In genomic region chr10:81076356-81076755, GRCm38 (mm10) we compare ENCODE assay signal across 20 mouse cellular contexts. TPM values are rescaled to one million over a fixed set of nuclear protein-coding genes. Genes with fewer than 3 reads are reported as not detected.
A peak's percentile ranks its signal among the peaks of the same experiment; 100 is the strongest.
DNase-seq lines count a peak whose midpoint lies in the region; ATAC-seq and TF ChIP-seq lines count a peak whose summit lies in the region.
"Had no signal": no experiment of that assay in that cellular context is flagged by ENCODE, and none has a peak within 500 bp of the region (broad histone marks: within the 10 kb centered on the region; RNA-seq: fewer than 3 reads in every experiment).

No protein-coding gene starts in this region.

- ATAC-seq in intestine, embryonic 15.5 days = no peak
- ATAC-seq: activated CD4-positive, CD25-positive, alpha-beta regulatory T cell, adult 4 months; forebrain, embryonic 13.5 days; forebrain, embryonic 15.5 days; forebrain, postnatal 0 days; Patski had no signal

- H3K4me1 ChIP-seq in intestine, embryonic 15.5 days (replicated peaks) = 0 out of 2 replicates have a peak, but pooled peaks cover 12% of the 10 kb centered on the region

- intact Hi-C loops in gastrocnemius, adult 2 months (cut with DNase I) = no loop called here

- H3K9me3 ChIP-seq in intestine, embryonic 15.5 days = no peaks in the 10 kb centered on the region
- H3K9me3 ChIP-seq: forebrain, embryonic 13.5 days; forebrain, embryonic 15.5 days had no signal

- WGBS in intestine, embryonic 15.5 days = 71% methylated on average over 1 of the region's 1 CpGs

- DNase-seq in gastrocnemius, adult 2 months = no peak
- DNase-seq in gastrocnemius, adult 8-10 months (ENCODE audit: low spot score in 2 of 2) = no peak
- peak; percentile 55 for DNase-seq in 3134 (ENCODE audit: extremely low read depth, insufficient read length, low spot score)
- DNase-seq in 3T3-L1 (ENCODE audit: low read depth, low spot score) = peak; percentile 48
- DNase-seq in yolk sac, embryonic 10.5 days (ENCODE audit: low spot score) = peak; percentile 55
- no peak for DNase-seq in right cerebral cortex, postnatal 14 days
- DNase-seq: adrenal gland, adult 8-10 months; adrenal gland, postnatal 36 days; cerebellum, adult 11-12 months; cerebellum, adult 2 months; cerebellum, adult 9-10 months; cerebellum, postnatal 10 days; cerebellum, postnatal 25 days; forebrain, postnatal 0 days had no signal

- H3K4me3 ChIP-seq in gastrocnemius, adult 2 months = no peak overlapping the region
- no peak overlapping the region for H3K4me3 ChIP-seq in intestine, embryonic 15.5 days (replicated peaks)
- H3K4me3 ChIP-seq: forebrain, embryonic 13.5 days; forebrain, embryonic 15.5 days had no signal

- H3K4me2 ChIP-seq in intestine, embryonic 15.5 days (replicated peaks) = no peak overlapping the region
- H3K4me2 ChIP-seq: forebrain, embryonic 13.5 days; forebrain, embryonic 15.5 days had no signal

- H3K36me3 ChIP-seq in intestine, embryonic 15.5 days = peaks cover 53% of the 10 kb centered on the region

- H3K27me3 ChIP-seq in intestine, embryonic 15.5 days (replicated peaks) = no peaks in the 10 kb centered on the region
- H3K27me3 ChIP-seq: forebrain, embryonic 13.5 days; forebrain, embryonic 15.5 days; Patski had no signal

- H3K27ac ChIP-seq in gastrocnemius, adult 2 months = peak overlapping the region; percentile 85
- no peak overlapping the region for H3K27ac ChIP-seq in intestine, embryonic 15.5 days
- H3K27ac ChIP-seq: forebrain, embryonic 13.5 days; forebrain, embryonic 15.5 days had no signal

- no peak overlapping the region for H3K9ac ChIP-seq in intestine, embryonic 15.5 days
- H3K9ac ChIP-seq: forebrain, embryonic 13.5 days; forebrain, embryonic 15.5 days; forebrain, postnatal 0 days had no signal

- no peak for TF ChIP-seq CTCF in gastrocnemius, adult 2 months (IDR thresholded peaks at IDR 0.05)

RNA-seq across cellular contexts. Expression of gene Thop1, which starts 6.5 kb away (rescaled TPM):
- total RNA-seq in gastrocnemius, adult 2 months (2021) = 10 to 100 TPM; 25.1 to 25.9 TPM
- total RNA-seq in gastrocnemius, adult 8-10 months (2022) = 10 to 100 TPM; 21.7 to 24.1 (median 22.9) TPM
- polyA plus RNA-seq in intestine, embryonic 15.5 days (2015; fragmentation: Nextera tagmentation; extraction: Ambion mirVana) = 57.1 and 60.1 TPM in 2 replicates

RNA-seq across cellular contexts. Expression of gene Sgta, which starts 16.4 kb away (rescaled TPM):
- total RNA-seq in gastrocnemius, adult 2 months (2021) = 100 to 1,000 TPM; 100 TPM
- 100 to 1,000 TPM in 3 of 4 experiments, 10 to 100 TPM in 1; 99.1 to 108 (median 105) TPM for total RNA-seq in gastrocnemius, adult 8-10 months (2022)
- polyA plus RNA-seq in intestine, embryonic 15.5 days (2015; fragmentation: Nextera tagmentation; extraction: Ambion mirVana) = 166 and 183 TPM in 2 replicates

RNA-seq across cellular contexts. Expression of gene Creb3l3, which starts 22.3 kb away (rescaled TPM):
- not detected for total RNA-seq in gastrocnemius, adult 2 months (2021)
- under 1 TPM in 1 of 4 experiments, not detected in 3; 0.44 TPM for total RNA-seq in gastrocnemius, adult 8-10 months (2022)
- 48.2 and 57.8 TPM in 2 replicates for polyA plus RNA-seq in intestine, embryonic 15.5 days (2015; fragmentation: Nextera tagmentation; extraction: Ambion mirVana)
- total RNA-seq: MEL had no signal
- polyA plus RNA-seq: activated CD4-positive, CD25-positive, alpha-beta regulatory T cell, adult 4 months had no signal

RNA-seq across cellular contexts. Expression of gene Map2k2, which starts 29.4 kb away (rescaled TPM):
- total RNA-seq in gastrocnemius, adult 2 months (2021) = 100 to 1,000 TPM; 148 to 187 TPM
- 100 to 1,000 TPM; 197 to 233 (median 208) TPM for total RNA-seq in gastrocnemius, adult 8-10 months (2022)
- 190 and 208 TPM in 2 replicates for polyA plus RNA-seq in intestine, embryonic 15.5 days (2015; fragmentation: Nextera tagmentation; extraction: Ambion mirVana)

RNA-seq across cellular contexts. Expression of gene Slc39a3, which starts 39.1 kb away (rescaled TPM):
- 10 to 100 TPM; 11.6 to 16.0 TPM for total RNA-seq in gastrocnemius, adult 2 months (2021)
- total RNA-seq in gastrocnemius, adult 8-10 months (2022) = 10 to 100 TPM; 12.9 to 15.3 (median 13.9) TPM
- polyA plus RNA-seq in intestine, embryonic 15.5 days (2015; fragmentation: Nextera tagmentation; extraction: Ambion mirVana) = 15.0 and 18.2 TPM in 2 replicates

Comparison
In these comparisons a context has a peak if more than half of its experiments do, and no peak if none do; other contexts are left out.
1. DNase-seq: peak in 3134 (single experiment), 3T3-L1 (single experiment) and yolk sac, embryonic 10.5 days (single experiment); none in gastrocnemius, adult 2 months (single experiment), gastrocnemius, adult 8-10 months (0 of 2) and right cerebral cortex, postnatal 14 days (single experiment).